Mouse (Mus musculus) thymus, postnatal 14 days (tissue): ENCODE data around the gene Tead4.

ENCODE experiments used
- DNase-seq: peaks from one replicate; pipeline ENCODE4 v3.0.0; 2021

The Tead4 gene

DNA sequence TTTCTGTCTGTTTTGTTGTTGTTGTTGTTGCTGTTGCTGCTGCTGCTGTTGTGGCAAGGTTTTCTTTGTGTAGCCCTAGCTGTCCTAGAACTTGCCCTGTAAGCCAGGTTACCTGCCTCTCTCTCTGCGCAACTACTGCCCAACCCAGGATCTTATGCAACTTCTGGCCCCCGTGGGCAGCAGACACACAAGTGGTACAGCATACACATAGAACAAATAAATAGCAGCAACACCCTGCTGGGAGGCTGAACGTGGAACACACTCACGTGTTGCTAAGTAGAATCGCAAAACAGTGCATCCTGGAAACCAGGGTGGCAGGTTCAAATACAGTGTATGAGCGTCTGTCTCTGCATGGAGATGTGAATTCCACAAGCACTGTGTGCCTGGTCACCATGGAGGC lies 11.9 kb downstream of the Tead4 start:
- no peak for DNase-seq

DNA sequence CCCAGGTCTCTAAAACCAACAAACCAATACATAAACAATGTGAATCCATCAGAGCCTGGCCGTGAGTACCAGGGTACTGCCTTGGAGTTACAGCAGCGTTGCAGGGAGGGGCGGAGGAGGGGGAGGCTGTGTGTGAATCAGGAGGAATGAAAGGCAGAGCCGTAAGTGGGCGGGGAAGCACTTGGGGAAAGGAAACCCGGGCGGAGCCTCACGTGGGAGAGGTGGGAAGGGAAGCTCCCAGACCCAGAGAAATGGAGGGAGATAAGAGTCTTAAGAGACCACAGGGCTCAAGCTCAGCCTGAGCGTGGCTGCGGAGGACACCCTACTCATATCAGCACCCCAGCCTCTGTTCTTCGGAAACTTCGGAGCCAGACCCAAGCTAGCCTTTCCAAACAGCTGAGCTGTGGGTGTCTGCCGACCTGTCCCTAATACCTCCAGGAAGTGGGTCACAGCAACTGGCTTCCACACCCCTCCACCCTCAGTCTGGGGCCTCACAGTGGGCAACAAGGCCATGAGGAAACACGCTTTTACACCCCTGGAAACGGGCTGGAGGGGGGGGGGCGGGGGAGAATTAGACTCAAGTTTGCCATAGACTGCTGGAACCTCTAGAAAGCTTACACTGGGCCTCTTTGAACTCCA lies 14.7 kb downstream of the Tead4 start:
- DNase-seq = no peak

GRCm38 (mm10) chr6:128282126-128282525 lies 18.5 kb downstream of the Tead4 start:
- DNase-seq = no peak

- DNase-seq = no peak
These were observed 20.0 kb downstream of the Tead4 start for GRCm38 (mm10) chr6:128280472-128281145.

DNA sequence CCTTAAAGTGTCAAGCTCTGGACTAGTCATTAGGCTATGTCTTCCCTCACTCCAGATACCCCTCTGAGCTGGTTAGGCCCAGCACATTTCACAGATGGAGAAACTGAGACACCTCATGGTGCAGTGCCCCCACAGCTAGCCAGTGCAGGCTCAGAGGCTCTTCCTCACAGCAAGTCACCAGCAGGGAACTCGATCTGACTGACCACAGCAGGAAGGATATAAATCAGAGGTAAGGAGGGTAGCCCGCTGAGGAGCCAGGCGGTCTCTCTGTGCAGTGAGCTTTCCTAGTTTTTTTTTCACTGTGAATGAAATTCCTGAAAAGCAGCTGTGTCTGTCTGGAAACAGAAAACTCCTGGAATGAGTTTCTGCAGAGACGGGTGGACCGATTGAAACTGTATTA lies 21.0 kb downstream of the Tead4 start:
- no peak for DNase-seq

GRCm38 (mm10) chr6:128279099-128279498 lies 21.5 kb downstream of the Tead4 start:
- DNase-seq = no peak

DNA sequence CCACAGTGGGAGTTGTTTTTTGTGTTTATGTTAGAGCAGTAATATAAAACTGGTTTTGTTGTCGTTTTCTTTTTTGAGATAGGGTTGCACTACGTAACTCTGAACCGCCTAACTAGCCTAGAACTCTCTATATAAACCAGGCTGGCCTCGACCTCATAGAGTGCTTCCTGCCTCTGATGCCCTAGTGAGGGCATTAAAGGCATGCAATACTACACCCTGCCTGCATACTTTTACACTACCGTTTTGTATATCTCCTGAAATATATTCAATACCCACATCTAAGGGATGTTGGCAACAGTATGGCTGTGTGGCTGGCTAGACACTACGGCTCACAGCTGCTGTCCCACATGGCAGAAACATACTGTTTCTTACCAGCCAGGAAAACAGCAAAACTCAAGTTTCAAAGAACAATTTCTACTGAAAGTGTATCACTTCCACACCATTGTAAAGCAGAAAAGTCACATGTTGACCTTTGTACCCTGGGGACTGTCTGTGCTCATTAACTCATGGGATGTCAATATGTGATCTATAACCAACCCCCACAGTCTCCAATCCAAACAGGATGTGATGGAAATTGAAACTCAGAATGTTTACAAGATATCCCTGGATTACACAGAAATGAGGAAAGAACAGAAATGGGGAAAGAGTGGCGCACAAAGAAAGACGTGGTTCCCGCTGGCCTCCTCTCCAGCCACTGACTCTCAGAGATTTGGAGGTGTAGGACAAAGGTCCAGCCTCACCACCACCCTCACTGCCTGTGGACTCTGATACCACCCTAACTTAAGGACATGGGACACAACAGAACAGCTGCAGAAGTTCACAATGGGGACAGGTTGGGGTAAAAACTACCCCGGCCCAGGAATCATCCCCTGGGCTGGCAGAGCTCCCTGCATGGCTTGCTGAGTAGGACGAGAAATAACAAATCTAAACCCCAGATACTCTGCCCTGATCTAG lies 23.2 kb downstream of the Tead4 start:
- DNase-seq = no peak

DNA sequence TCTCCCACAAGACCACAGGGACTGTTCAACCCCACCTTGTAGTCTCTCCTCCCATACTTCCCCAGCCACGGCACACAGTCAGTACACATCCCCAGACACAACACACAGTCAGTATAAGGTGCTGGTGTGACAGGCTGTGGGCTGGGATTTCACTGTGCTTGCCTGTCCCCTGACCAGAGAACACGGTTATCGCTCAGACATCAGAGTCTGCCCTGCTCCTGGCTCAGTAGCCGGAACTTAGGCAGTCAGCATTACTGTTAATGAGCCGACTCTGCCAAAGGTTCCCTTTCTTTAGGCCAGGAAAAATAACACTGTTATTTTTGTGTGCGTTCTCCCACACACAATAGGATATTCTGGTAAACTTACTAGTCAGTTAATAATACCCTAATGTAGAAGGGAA lies 24.3 kb downstream of the Tead4 start:
- DNase-seq = no peak

DNA sequence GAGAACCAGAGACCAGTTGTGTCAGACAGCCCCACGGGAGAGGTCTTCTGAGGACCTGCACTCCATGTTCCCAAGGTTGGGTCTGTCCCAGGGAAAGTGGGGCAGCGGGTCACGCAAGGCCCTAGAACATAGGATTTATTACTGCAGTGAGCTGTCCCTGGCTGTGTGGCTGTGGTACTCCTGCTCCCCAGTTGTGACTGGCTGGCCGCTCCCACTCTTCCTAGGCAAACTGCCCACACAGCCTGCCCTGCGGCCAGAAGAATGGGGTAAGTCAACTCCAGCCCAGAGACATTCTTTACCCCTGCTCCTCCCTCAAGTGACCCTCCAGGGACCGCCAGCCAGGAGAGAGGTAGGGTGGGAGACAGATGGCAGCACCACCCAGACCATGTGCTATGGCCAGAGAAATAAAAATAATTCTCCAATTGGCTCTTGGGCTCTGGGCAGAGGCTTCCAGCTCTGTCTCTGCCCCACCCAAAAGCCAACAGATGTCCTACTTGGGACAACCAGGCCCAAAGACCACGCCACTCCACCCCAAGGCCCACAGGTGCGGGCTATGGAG lies 25.0 kb downstream of the Tead4 start:
- no peak for DNase-seq

DNA sequence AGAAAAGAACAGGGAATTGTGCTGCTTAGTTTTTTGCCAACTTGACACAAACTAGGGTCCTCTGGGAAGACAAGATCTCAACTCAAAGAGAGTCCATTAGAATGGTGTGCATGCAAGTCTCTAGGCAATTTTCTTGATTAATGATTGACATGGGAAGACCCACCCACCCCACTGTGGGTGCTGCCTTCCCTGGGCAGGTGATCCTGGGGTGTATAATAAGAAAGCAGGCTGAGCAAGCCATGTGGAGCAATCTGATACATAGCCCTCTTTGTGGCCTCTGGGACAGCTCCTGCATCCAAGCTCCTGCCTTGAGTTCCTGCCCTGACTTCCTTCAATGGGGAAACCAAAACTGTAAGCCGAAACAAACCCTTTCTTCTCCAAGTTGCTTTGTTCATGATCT lies 27.1 kb downstream of the Tead4 start:
- no peak for DNase-seq

GRCm38 (mm10) chr6:128272754-128273153 lies 27.9 kb downstream of the Tead4 start:
- DNase-seq = no peak

DNA sequence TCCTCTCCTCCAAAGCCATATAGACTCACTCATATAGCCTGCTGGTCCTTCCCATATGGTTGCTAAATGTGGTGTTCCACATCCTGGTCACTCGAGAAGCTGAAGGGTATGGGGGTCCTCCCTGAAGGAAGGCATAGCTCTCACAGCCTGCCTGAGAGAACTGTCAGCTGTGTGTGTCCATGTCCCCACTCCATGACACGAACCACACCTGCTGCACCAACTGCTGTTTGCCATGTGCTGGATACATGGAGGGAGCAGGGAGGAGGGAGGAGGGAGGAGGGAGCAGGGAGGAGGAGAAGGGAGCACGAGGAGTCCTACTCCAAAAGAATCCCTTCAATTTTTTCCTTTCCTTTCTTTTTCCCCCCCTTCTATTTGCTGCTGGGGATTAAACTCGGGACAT lies 30.8 kb downstream of the Tead4 start:
- DNase-seq = no peak

DNA sequence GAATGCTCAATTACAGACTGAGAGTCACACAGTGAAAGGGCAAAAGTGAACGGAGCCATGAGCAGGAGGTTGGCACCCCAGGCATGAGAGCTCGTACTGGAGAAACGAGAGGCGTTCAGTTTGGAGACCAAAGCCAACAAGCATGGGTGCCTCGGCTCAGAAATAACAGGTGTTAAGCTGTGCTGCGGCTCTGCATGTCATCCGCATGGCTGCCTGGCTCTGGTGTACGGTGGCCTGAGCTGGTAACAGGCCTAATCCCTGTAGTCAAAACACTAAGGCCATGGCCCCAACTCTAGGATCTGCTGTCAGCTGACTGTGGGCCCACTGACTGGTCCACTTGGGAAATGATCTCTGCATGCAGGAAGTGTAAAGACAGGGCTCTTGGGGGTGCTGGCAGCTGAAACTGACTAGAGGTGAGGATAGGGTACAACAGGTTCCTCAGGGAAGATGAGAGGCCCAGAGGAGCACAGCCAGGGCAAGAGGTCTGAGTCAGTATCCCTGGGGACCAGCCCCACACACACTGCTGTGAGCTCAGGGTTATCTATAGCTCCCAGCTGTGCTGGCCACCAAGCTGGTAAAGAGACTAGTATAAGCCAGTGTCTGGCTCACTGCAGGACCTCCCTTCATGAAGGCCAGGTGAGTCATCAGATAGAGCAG lies 35.6 kb downstream of the Tead4 start:
- no peak for DNase-seq

DNA sequence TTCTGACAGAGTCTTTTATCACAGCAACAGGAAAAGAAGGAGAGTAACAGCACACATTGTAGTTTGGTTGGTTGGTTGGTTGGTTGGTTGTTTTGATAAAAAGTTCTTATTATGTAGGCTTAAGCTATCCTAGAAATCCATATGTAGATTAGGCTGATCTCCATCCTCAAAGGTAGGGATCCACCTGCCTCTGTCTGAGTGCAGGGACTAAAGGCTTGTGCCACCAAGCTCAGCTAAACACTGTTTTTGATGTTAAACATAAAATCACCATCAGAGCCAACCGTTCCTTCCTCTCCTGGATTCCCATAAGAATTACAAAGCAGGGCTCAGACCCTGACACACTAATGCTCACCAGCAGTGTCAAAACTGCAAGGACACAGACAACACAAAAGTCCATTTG lies 39.1 kb downstream of the Tead4 start:
- DNase-seq = no peak

DNA sequence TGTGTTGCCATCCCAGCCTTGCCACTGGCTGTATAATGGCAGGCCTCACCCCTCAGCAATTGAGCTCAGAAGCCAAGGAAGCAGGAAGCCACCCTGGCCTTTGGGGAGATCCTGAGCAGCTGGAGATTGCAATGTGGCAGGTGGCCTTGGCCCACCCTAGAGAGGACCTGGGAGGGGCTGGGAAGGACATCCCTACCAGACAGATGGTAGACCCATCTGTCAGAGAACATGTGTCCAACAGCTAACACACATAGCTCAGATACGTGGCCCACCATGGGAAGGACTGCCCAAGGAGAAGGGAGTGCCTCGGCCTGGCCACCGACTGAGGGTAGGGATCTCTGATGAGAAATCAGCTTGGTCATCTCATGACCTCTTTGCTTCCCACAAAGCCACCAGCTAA lies 41.4 kb downstream of the Tead4 start:
- DNase-seq = no peak

DNA sequence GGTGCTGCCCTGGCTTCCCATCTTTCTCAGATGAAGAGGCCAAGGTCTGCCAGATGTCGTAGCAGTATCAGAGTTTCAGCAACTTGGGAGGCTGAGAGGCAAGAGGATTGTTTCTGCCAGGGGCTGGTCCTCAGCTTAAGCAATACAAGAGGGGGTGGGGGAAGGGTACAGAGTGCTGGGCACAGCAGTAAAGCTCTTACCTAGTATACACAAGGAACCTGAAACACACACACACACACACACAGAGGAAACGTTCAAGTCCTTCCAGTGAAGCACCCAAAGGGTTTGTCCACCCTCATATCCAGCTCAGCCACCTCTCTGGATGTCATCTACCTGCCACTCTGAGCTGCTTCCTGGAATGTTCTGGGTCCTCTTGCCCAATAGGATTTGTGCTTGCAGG lies 44.7 kb downstream of the Tead4 start:
- DNase-seq = no peak

DNA sequence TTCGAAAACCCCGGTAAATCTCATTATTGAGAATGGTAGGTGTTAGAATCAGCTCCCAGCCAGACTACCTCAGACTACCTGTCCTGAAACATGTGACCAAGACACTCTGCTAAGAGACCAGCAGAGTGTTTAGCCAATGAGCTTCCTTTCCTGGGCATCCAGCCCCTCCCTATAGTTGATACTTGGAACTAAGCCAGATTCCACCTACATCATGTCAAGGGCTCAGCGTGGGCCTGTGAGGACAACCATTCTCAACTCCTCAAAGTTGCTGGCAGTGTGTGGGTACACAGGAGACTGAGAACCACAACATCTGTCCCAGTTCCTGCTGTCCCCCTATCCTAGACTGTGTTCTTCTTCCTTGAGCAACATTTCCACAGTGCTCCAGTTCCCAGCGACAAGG lies 45.3 kb downstream of the Tead4 start:
- no peak for DNase-seq

- no peak for DNase-seq
These were observed 46.1 kb downstream of the Tead4 start for GRCm38 (mm10) chr6:128254551-128254950.

GRCm38 (mm10) chr6:128253111-128253510 lies 47.5 kb downstream of the Tead4 start:
- DNase-seq = no peak

DNA sequence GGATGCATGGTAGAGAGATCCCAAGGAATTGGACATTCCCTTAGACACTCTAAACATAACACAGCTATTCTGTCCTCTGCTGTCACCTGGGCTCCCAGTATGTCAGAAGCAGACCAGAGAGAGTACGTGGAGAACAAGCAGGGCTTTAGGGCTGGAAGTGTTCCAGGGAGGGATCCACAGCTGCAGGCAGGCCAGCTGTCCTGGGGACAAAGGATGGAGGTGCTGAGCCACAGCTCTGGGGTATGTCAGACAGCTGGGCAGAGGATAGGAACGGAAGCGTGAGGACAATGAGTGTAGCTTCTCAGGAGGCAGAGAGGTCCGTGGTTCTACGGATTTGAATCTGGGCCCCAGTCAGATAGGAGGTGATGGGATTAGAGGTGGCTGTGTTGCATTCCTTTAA lies 50.0 kb downstream of the Tead4 start:
- DNase-seq = no peak

DNA sequence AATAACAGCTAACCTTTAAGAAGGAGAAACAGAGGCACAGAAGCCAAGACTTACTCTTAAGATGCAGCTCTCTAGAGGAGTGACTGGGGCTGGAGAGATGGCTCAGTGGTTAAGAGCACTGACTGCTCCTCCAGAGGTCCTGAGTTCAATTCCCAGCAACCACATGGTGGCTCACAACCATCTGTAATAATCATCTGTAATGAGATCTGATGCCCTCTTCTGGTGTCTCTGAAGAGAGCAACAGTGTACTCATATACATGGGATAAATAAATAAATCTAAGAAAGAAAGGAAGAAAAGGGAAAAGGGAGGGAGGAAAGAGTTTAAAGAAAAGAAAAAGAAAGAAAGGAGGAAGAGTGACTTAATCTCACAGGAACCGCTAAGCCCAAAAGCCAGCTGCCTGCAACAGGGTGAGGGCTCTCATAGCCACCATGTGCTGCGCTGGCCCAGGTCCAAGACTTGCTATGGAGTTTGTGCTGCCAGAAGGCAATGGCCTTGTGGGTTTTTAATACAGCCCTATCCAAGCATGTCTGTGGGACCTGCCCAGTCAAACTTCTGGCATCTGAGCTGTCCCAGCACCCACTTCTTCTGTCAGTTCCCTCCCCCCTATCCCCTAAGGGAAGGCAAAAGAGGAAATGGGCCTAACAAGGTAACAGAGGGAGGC lies 63.4 kb downstream of the Tead4 start:
- DNase-seq = no peak

DNA sequence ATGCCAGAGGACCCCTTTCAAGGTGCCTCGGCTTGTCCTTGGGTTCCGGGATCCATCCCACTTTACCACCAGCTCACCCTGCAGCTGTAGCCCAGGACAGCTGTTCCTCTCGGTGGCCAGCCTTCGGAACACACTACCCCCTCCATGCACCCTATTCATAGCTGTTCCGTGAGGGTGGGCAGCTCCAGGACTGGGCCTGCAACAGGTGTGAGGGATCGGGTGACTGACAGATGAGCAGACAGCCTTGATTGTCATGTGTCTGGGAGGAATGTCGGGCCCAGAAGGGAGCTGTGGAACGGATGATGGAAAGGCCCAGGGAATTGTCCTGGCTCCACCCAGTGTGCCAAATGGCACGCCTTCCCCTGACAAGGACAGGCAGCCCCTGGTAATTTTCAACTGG lies 64.0 kb downstream of the Tead4 start:
- DNase-seq = no peak
